Mouse (Mus musculus) kidney, postnatal 25 days (tissue): ENCODE measurements at regions not wholly inside any gene's neighbourhood (a gene's known extent, or its start where the extent isn't known, plus 50 kb on each side); places are given as distances from the start of the nearest gene placed in this dataset.

Experiments
- DNase-seq, 2 experiments: peaks; one replicate each; pipeline ENCODE4 v3.0.0; 2021; ENCODE audit warnings: mixed read lengths in 2 of 2

GRCm38 (mm10) chr13:33558927-33559326, 74.3 kb downstream of the Serpinb9g start:
- peak in 1 of 2 experiments; percentile 5 for DNase-seq

DNA sequence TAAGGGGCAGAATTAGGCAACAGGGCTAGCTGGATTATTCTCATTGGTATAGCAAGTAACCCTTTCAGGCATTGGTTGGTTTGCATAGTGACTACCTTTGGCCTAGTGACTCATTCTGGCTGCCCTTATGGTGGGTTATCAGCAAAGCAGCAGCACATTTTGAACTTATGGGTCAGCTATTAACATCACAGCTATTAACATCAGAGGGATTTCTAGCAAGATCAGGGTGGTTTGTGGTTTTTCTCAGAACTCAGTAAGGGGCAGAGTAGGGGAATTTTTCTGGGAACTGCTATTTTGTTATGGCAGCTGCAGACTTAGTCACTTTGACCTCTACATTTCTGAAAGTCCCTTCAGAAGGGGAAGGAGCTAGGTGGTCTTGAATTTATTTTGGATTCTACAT, 75.1 kb downstream of the Serpinb9g start:
- DNase-seq, result no peak

- DNase-seq, result no peak
These were observed 77.0 kb downstream of the Serpinb9g start for GRCm38 (mm10) chr13:33561625-33562024.

- no peak for DNase-seq
These were observed 78.3 kb downstream of the Serpinb9g start for GRCm38 (mm10) chr13:33562928-33563327.

GRCm38 (mm10) chr13:33563366-33563765, 78.8 kb downstream of the Serpinb9g start:
- no peak for DNase-seq

- no peak for DNase-seq
These were observed 83.3 kb downstream of the Serpinb9g start for GRCm38 (mm10) chr13:33567915-33568314.

GRCm38 (mm10) chr13:33569318-33569717, 84.7 kb downstream of the Serpinb9g start:
- DNase-seq, result no peak

DNA sequence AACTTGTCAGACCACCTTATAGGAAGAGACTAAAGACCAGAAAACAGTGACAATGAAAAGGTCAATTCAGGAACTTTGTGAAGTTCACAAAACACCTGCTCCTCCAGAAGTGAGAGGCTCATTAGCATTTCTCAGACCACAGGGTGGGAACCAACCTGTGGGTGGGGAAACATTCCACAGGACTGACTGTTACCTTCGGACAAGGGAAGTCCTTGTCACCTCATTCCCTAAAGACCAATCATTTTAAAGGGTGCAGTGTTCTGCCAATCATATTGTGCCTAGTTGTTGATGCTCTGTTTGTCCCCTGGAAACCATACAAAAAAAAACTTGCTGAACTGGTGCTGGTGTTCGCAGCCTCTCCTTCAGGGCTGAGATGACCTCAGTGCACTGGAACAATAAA, 86.2 kb downstream of the Serpinb9g start:
- DNase-seq, result no peak

DNA sequence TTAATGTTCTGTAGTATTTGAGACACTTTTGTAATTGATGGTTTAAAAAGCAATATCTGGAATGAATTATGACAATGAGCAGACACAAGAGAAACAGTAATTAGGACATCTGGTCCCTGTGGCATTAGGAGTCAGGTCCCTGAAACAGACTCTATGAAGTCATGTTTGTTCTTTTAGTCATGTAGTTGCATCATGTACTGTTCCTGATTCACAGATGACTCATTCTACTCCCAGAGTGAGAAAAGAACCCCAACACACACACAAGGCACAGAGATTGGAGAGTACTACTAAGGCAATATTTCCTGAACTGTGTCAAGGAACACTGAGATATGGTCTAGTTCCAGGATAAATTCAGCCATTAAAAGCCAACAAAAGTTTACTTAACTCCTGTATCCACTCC, 75.1 kb upstream of the Serpinb6d start:
- no peak for DNase-seq
